Comparison of ENCODE assay signal across 8 mouse cellular contexts in genomic region chr7:64049183-64049965, GRCm38 (mm10).
A peak's percentile ranks its signal among the peaks of the same experiment; 100 is the strongest.
DNase-seq lines count a peak whose midpoint lies in the region; ATAC-seq and TF ChIP-seq lines count a peak whose summit lies in the region.

No protein-coding gene starts in this region.

- no peak overlapping the region for H3K27ac ChIP-seq in kidney, postnatal 0 days
- H3K27ac ChIP-seq in forebrain, embryonic 10.5 days: peak overlapping the region; percentile 93
- no peak overlapping the region for H3K27ac ChIP-seq in intestine, embryonic 14.5 days (ENCODE audit: low read depth)
- peak overlapping the region; percentile 93 for H3K27ac ChIP-seq in midbrain, embryonic 10.5 days (replicated peaks)

- 81% methylated on average over 11 of the region's 11 CpGs for whole genome bisulfite sequencing in kidney, postnatal 0 days
- WGBS in forebrain, embryonic 10.5 days: 64% methylated on average over 11 of the region's 11 CpGs
- 63% methylated on average over 11 of the region's 11 CpGs for WGBS in intestine, embryonic 14.5 days
- 76% methylated on average over 11 of the region's 11 CpGs for WGBS in midbrain, embryonic 10.5 days

- H3K9ac ChIP-seq in kidney, postnatal 0 days (ENCODE audit: low read depth, low read length): peak overlapping the region; percentile 47; the same call in 1 of the 2 replicates
- H3K9ac ChIP-seq in intestine, embryonic 14.5 days (ENCODE audit: low read length): peak overlapping the region; percentile 39

- peak overlapping the region; percentile 82; the same call in 1 of the 2 replicates for H3K4me2 ChIP-seq in kidney, postnatal 0 days (ENCODE audit: low read length)
- H3K4me2 ChIP-seq in intestine, embryonic 14.5 days (ENCODE audit: low read length): peak overlapping the region; percentile 60

- H3K4me3 ChIP-seq in kidney, postnatal 0 days (replicated peaks; ENCODE audit: low read depth, low read length): no peak overlapping the region
- H3K4me3 ChIP-seq in forebrain, embryonic 10.5 days: peak overlapping the region; percentile 60
- H3K4me3 ChIP-seq in intestine, embryonic 14.5 days (ENCODE audit: low read depth, low read length): no peak overlapping the region
- H3K4me3 ChIP-seq in midbrain, embryonic 10.5 days: peak overlapping the region; percentile 62

- TF ChIP-seq CTCF in kidney, postnatal 0 days (IDR thresholded peaks at IDR 0.05; ENCODE audit: low read depth): no peak

- H3K36me3 ChIP-seq in kidney, postnatal 0 days (ENCODE audit: insufficient read depth, low read length): no peaks in the 10 kb centered on the region
- H3K36me3 ChIP-seq in forebrain, embryonic 10.5 days (replicated peaks): no peaks in the 10 kb centered on the region
- H3K36me3 ChIP-seq in intestine, embryonic 14.5 days (ENCODE audit: control insufficient read depth, insufficient read depth, low read length): no peaks in the 10 kb centered on the region
- no peaks in the 10 kb centered on the region for H3K36me3 ChIP-seq in midbrain, embryonic 10.5 days

- DNase-seq in kidney, postnatal 0 days (ENCODE audit: low spot score): no peak
- no peak for DNase-seq in kidney, postnatal 36 days
- no peak for DNase-seq in forebrain, embryonic 10.5 days (ENCODE audit: extremely low spot score, low spot score)
- DNase-seq in intestine, embryonic 14.5 days (ENCODE audit: low spot score): no peak
- no peak for DNase-seq in midbrain, embryonic 10.5 days (ENCODE audit: low spot score)
- peak; percentile 43 for DNase-seq in thymus, postnatal 0 days (ENCODE audit: low spot score)
- DNase-seq in embryo, embryonic 9.5 days (ENCODE audit: extremely low spot score): no peak
- no peak for DNase-seq in right cerebral cortex, postnatal 14 days

- no peaks in the 10 kb centered on the region for H3K9me3 ChIP-seq in kidney, postnatal 0 days (replicated peaks; ENCODE audit: low read length)
- no peaks in the 10 kb centered on the region for H3K9me3 ChIP-seq in forebrain, embryonic 10.5 days
- H3K9me3 ChIP-seq in intestine, embryonic 14.5 days (ENCODE audit: control insufficient read depth, low read length): no peaks in the 10 kb centered on the region
- no peaks in the 10 kb centered on the region for H3K9me3 ChIP-seq in midbrain, embryonic 10.5 days (replicated peaks)

- H3K4me1 ChIP-seq in kidney, postnatal 0 days (replicated peaks; ENCODE audit: insufficient read depth, low read length): no peaks in the 10 kb centered on the region
- peaks cover 28% of the 10 kb centered on the region for H3K4me1 ChIP-seq in forebrain, embryonic 10.5 days
- no peaks in the 10 kb centered on the region; the same call in 1 of the 2 replicates for H3K4me1 ChIP-seq in intestine, embryonic 14.5 days (replicated peaks; ENCODE audit: control insufficient read depth, insufficient read depth, low read length)
- H3K4me1 ChIP-seq in midbrain, embryonic 10.5 days: peaks cover 25% of the 10 kb centered on the region

- no peak for ATAC-seq in kidney, postnatal 0 days (replicated peaks; ENCODE audit: low FRiP score, low read depth)
- no peak; the same call in 1 of the 2 replicates for ATAC-seq in intestine, embryonic 14.5 days (replicated peaks; ENCODE audit: low FRiP score, low TSS enrichment, low read depth)

- no peaks in the 10 kb centered on the region for H3K27me3 ChIP-seq in kidney, postnatal 0 days (ENCODE audit: insufficient read depth, low read length)
- peaks cover 4% of the 10 kb centered on the region; the same call in 1 of the 2 replicates for H3K27me3 ChIP-seq in forebrain, embryonic 10.5 days (ENCODE audit: poor library complexity, severe bottlenecking)
- H3K27me3 ChIP-seq in intestine, embryonic 14.5 days (replicated peaks; ENCODE audit: control insufficient read depth, insufficient read depth, low read length): no peaks in the 10 kb centered on the region
- peaks cover 6% of the 10 kb centered on the region; the same call in 1 of the 2 replicates for H3K27me3 ChIP-seq in midbrain, embryonic 10.5 days (ENCODE audit: low read depth, poor library complexity, severe bottlenecking)

Comparison
In these comparisons a context has a peak if more than half of its experiments do, and no peak if none do; other contexts are left out.
1. H3K27ac ChIP-seq: peak in forebrain, embryonic 10.5 days (single experiment) and midbrain, embryonic 10.5 days (single experiment); none in kidney, postnatal 0 days (single experiment) and intestine, embryonic 14.5 days (single experiment).
2. H3K4me3 ChIP-seq: peak in forebrain, embryonic 10.5 days (single experiment) and midbrain, embryonic 10.5 days (single experiment); none in kidney, postnatal 0 days (single experiment) and intestine, embryonic 14.5 days (single experiment).